Comparison of ENCODE assay signal across 8 mouse cellular contexts in genomic region chr19:5871683-5872082, GRCm38 (mm10). TPM values are rescaled to one million over a fixed set of nuclear protein-coding genes. Genes with fewer than 3 reads are reported as not detected.
DNase-seq lines count a peak whose midpoint lies in the region; ATAC-seq and TF ChIP-seq lines count a peak whose summit lies in the region.

No protein-coding gene starts in this region.

- peak overlapping the region; percentile 46 for H3K4me2 ChIP-seq in heart, embryonic 14.5 days (ENCODE audit: low read length)
- peak overlapping the region; percentile 51 for H3K4me2 ChIP-seq in heart, embryonic 16.5 days (ENCODE audit: low read depth, low read length)
- peak overlapping the region; percentile 38 for H3K4me2 ChIP-seq in liver, postnatal 0 days (ENCODE audit: low read depth, low read length)

- TF ChIP-seq EP300 in liver, postnatal 0 days (IDR thresholded peaks at IDR 0.05; ENCODE audit: low read depth): no peak

- ATAC-seq in heart, embryonic 14.5 days (ENCODE audit: insufficient number of reproducible peaks, insufficient read depth, low FRiP score, low read depth): no peak
- 0 out of 2 replicates have a peak, but pooled peaks have one; percentile 4 for ATAC-seq in heart, embryonic 16.5 days (replicated peaks; ENCODE audit: extremely low read depth, insufficient read depth, low FRiP score)
- ATAC-seq in liver, postnatal 0 days: no peak

- peaks cover 54% of the 10 kb centered on the region for H3K36me3 ChIP-seq in heart, embryonic 14.5 days (ENCODE audit: control insufficient read depth, insufficient read depth, low read length)
- H3K36me3 ChIP-seq in ES-E14 (ENCODE audit: control insufficient read depth, insufficient read depth, low read length, poor library complexity, severe bottlenecking): peaks cover 32% of the 10 kb centered on the region; the same call in 1 of the 2 replicates
- peaks cover 16% of the 10 kb centered on the region for H3K36me3 ChIP-seq in heart, embryonic 16.5 days (ENCODE audit: control insufficient read depth, insufficient read depth)
- H3K36me3 ChIP-seq in liver, postnatal 0 days (replicated peaks; ENCODE audit: insufficient read depth, low read length): peaks cover 41% of the 10 kb centered on the region

- in situ Hi-C loops in ES-E14 (cut with MboI; ENCODE audit: low sequenced_read_pairs in 2 of 2, unreplicated experiment in 2 of 2): no loop called here

- H3K9ac ChIP-seq in heart, embryonic 14.5 days (ENCODE audit: low read length): peak overlapping the region; percentile 62; the same call in 1 of the 2 replicates
- H3K9ac ChIP-seq in ES-E14 (ENCODE audit: insufficient read depth, low read depth, low read length, poor library complexity, severe bottlenecking): no peak overlapping the region
- H3K9ac ChIP-seq in heart, embryonic 16.5 days (ENCODE audit: low read length): peak overlapping the region; percentile 56
- peak overlapping the region; percentile 16; the same call in 1 of the 2 replicates for H3K9ac ChIP-seq in liver, postnatal 0 days (replicated peaks)

- TF ChIP-seq CTCF in liver, postnatal 0 days (IDR thresholded peaks at IDR 0.05; ENCODE audit: low read depth): no peak

- H3K9me3 ChIP-seq in heart, embryonic 14.5 days (ENCODE audit: control insufficient read depth, low read length): no peaks in the 10 kb centered on the region
- no peaks in the 10 kb centered on the region for H3K9me3 ChIP-seq in ES-E14 (ENCODE audit: control insufficient read depth, insufficient read depth, low read depth, low read length)
- no peaks in the 10 kb centered on the region for H3K9me3 ChIP-seq in heart, embryonic 16.5 days (replicated peaks; ENCODE audit: control insufficient read depth, low read length)
- no peaks in the 10 kb centered on the region for H3K9me3 ChIP-seq in liver, postnatal 0 days (ENCODE audit: low read length)

- no peak overlapping the region for H3K4me3 ChIP-seq in heart, embryonic 14.5 days (ENCODE audit: control insufficient read depth in 1 of 2, insufficient read depth in 1 of 2, low read depth in 1 of 2, low read length in 2 of 2)
- H3K4me3 ChIP-seq in ES-E14 (ENCODE audit: insufficient read depth in 1 of 2, low read depth in 1 of 2, low read length in 2 of 2, poor library complexity in 1 of 2, severe bottlenecking in 1 of 2): no peak overlapping the region
- H3K4me3 ChIP-seq in heart, embryonic 16.5 days (ENCODE audit: low read length): no peak overlapping the region
- no peak overlapping the region for H3K4me3 ChIP-seq in liver, postnatal 0 days (ENCODE audit: low read depth, low read length)

- no peak for DNase-seq in heart, postnatal 10 days
- DNase-seq in ES-E14 (ENCODE audit: low read depth, low spot score): no peak
- no peak for DNase-seq in liver, postnatal 0 days
- no peak for DNase-seq in cerebellum, adult 11-12 months
- DNase-seq in right cerebral cortex, postnatal 4 days: no peak
- DNase-seq in kidney, postnatal 25 days: no peak

- intact Hi-C loops in heart, postnatal 10 days (cut with DNase I): no loop called here

- H3K27me3 ChIP-seq in heart, embryonic 14.5 days (ENCODE audit: control insufficient read depth, insufficient read depth, low read length): no peaks in the 10 kb centered on the region
- H3K27me3 ChIP-seq in heart, embryonic 16.5 days (ENCODE audit: control insufficient read depth, insufficient read depth, low read length): no peaks in the 10 kb centered on the region
- no peaks in the 10 kb centered on the region for H3K27me3 ChIP-seq in liver, postnatal 0 days (ENCODE audit: insufficient read depth, low read length)

- peak overlapping the region; percentile 67 to 82 for H3K27ac ChIP-seq in heart, embryonic 14.5 days (replicated peaks in 1 of 2; ENCODE audit: control insufficient read depth in 1 of 2, insufficient read depth in 1 of 2, low read depth in 2 of 2, low read length in 2 of 2)
- peak overlapping the region; percentile 7; the same call in 1 of the 2 replicates for H3K27ac ChIP-seq in ES-E14 (ENCODE audit: insufficient read depth, low read depth, low read length, poor library complexity, severe bottlenecking)
- peak overlapping the region; percentile 54 for H3K27ac ChIP-seq in heart, embryonic 16.5 days (ENCODE audit: low read length)
- H3K27ac ChIP-seq in liver, postnatal 0 days (ENCODE audit: low read depth): peak overlapping the region; percentile 66

- peaks cover 19 to 37% of the 10 kb centered on the region in 2 experiments for H3K4me1 ChIP-seq in heart, embryonic 14.5 days (ENCODE audit: control insufficient read depth in 2 of 2, insufficient read depth in 2 of 2, low read length in 2 of 2)
- peaks cover 0 to 12% of the 10 kb centered on the region in 2 experiments; a peak in 2 of 4 replicates for H3K4me1 ChIP-seq in ES-E14 (ENCODE audit: control insufficient read depth in 2 of 2, insufficient read depth in 2 of 2, low read length in 2 of 2, poor library complexity in 1 of 2)
- H3K4me1 ChIP-seq in heart, embryonic 16.5 days (ENCODE audit: control insufficient read depth, insufficient read depth, low read length): peaks cover 35% of the 10 kb centered on the region
- peaks cover 41% of the 10 kb centered on the region for H3K4me1 ChIP-seq in liver, postnatal 0 days (ENCODE audit: insufficient read depth)

- WGBS in heart, embryonic 14.5 days: 38% methylated on average over 6 of the region's 6 CpGs
- 36% methylated on average over 6 of the region's 6 CpGs for WGBS in heart, embryonic 16.5 days
- 47% methylated on average over 6 of the region's 6 CpGs for WGBS in liver, postnatal 0 days (ENCODE audit: insufficient replicate concordance)

TF ChIP-seq in ES-E14, 5 proteins besides CTCF, POLR2A, EP300 and RAD21:
- TF ChIP-seq ZC3H11A (IDR thresholded peaks at IDR 0.05; ENCODE audit: borderline replicate concordance, low read depth, low read length): no peak
- TF ChIP-seq HCFC1 (IDR thresholded peaks at IDR 0.05; ENCODE audit: borderline replicate concordance, insufficient read depth, low read length): no peak
- TF ChIP-seq ZNF384 (IDR thresholded peaks at IDR 0.05; ENCODE audit: low read depth, low read length): no peak
- TF ChIP-seq CHD2 (IDR thresholded peaks at IDR 0.05; ENCODE audit: low read depth, low read length): no peak
- no peak for TF ChIP-seq MAFK (IDR thresholded peaks at IDR 0.05; ENCODE audit: insufficient read depth, low read depth, low read length)
TF ChIP-seq in ES-E14: peak in this region for 0.

RNA-seq across cellular contexts. Expression of gene Frmd8, which starts 3.4 kb away (rescaled TPM):
- 18.5 and 19.2 TPM in 2 replicates for polyA plus RNA-seq in heart, embryonic 14.5 days (2014; fragmentation: Nextera tagmentation; extraction: Ambion mirVana)
- 10 to 100 TPM; 19.0 to 20.5 TPM for total RNA-seq in heart, postnatal 10 days (2021)
- 33.4 and 35.7 TPM in 2 replicates for total RNA-seq in ES-E14 (2012; rRNA removed)
- 33.6 and 34.8 TPM in 2 replicates for polyA plus RNA-seq in heart, embryonic 16.5 days (2015; fragmentation: Nextera tagmentation; extraction: Ambion mirVana)
- 8.5 and 9.0 TPM in 2 replicates for polyA plus RNA-seq in liver, postnatal 0 days (2015; fragmentation: Nextera tagmentation; extraction: Ambion mirVana)

RNA-seq across cellular contexts. Expression of gene Slc25a45, which starts 5.9 kb away (rescaled TPM):
- polyA plus RNA-seq in heart, embryonic 14.5 days (2014; fragmentation: Nextera tagmentation; extraction: Ambion mirVana): 1.7 and 2.8 TPM in 2 replicates
- 1 to 10 TPM; 4.6 to 5.9 TPM for total RNA-seq in heart, postnatal 10 days (2021)
- total RNA-seq in ES-E14 (2012; rRNA removed): 1.2 and 1.9 TPM in 2 replicates
- 4.6 and 5.0 TPM in 2 replicates for polyA plus RNA-seq in heart, embryonic 16.5 days (2015; fragmentation: Nextera tagmentation; extraction: Ambion mirVana)
- polyA plus RNA-seq in liver, postnatal 0 days (2015; fragmentation: Nextera tagmentation; extraction: Ambion mirVana): 8.4 and 9.1 TPM in 2 replicates

RNA-seq across cellular contexts. Expression of gene Tigd3, which starts 22.3 kb away (rescaled TPM):
- polyA plus RNA-seq in heart, embryonic 14.5 days (2014; fragmentation: Nextera tagmentation; extraction: Ambion mirVana): 1.1 and 1.8 TPM in 2 replicates
- total RNA-seq in heart, postnatal 10 days (2021): 1 to 10 TPM; 1.1 to 1.2 TPM
- total RNA-seq in ES-E14 (2012; rRNA removed): 2.1 and 2.2 TPM in 2 replicates
- 1.5 and 1.6 TPM in 2 replicates for polyA plus RNA-seq in heart, embryonic 16.5 days (2015; fragmentation: Nextera tagmentation; extraction: Ambion mirVana)
- polyA plus RNA-seq in liver, postnatal 0 days (2015; fragmentation: Nextera tagmentation; extraction: Ambion mirVana): 1.5 and 1.7 TPM in 2 replicates

RNA-seq across cellular contexts. Expression of gene Dpf2, which starts 41.1 kb away (rescaled TPM):
- polyA plus RNA-seq in heart, embryonic 14.5 days (2014; fragmentation: Nextera tagmentation; extraction: Ambion mirVana): 85.8 and 86.9 TPM in 2 replicates
- 100 to 1,000 TPM; 100 to 101 TPM for total RNA-seq in heart, postnatal 10 days (2021)
- total RNA-seq in ES-E14 (2012; rRNA removed): 37.9 and 39.5 TPM in 2 replicates
- 97.5 and 103 TPM in 2 replicates for polyA plus RNA-seq in heart, embryonic 16.5 days (2015; fragmentation: Nextera tagmentation; extraction: Ambion mirVana)
- 28.1 and 32.6 TPM in 2 replicates for polyA plus RNA-seq in liver, postnatal 0 days (2015; fragmentation: Nextera tagmentation; extraction: Ambion mirVana)

RNA-seq across cellular contexts. Expression of gene Cdc42ep2, which starts 52.9 kb away (rescaled TPM):
- 9.1 and 9.7 TPM in 2 replicates for polyA plus RNA-seq in heart, embryonic 14.5 days (2014; fragmentation: Nextera tagmentation; extraction: Ambion mirVana)
- 10 to 100 TPM; 14.0 to 16.0 TPM for total RNA-seq in heart, postnatal 10 days (2021)
- 0.42 and 0.76 TPM in 2 replicates for total RNA-seq in ES-E14 (2012; rRNA removed)
- 12.4 and 12.6 TPM in 2 replicates for polyA plus RNA-seq in heart, embryonic 16.5 days (2015; fragmentation: Nextera tagmentation; extraction: Ambion mirVana)
- 3.0 TPM in 2 replicates for polyA plus RNA-seq in liver, postnatal 0 days (2015; fragmentation: Nextera tagmentation; extraction: Ambion mirVana)

Comparison
In these comparisons a context has a peak if more than half of its experiments do, and no peak if none do; other contexts are left out.
1. H3K27ac ChIP-seq: peak in every context shown above with its lines; median percentile 74 in heart, embryonic 14.5 days; 66 in liver, postnatal 0 days; 54 in heart, embryonic 16.5 days; 7 in ES-E14.